ENCODE assay signal across 24 mouse cellular contexts in the genomic region with DNA sequence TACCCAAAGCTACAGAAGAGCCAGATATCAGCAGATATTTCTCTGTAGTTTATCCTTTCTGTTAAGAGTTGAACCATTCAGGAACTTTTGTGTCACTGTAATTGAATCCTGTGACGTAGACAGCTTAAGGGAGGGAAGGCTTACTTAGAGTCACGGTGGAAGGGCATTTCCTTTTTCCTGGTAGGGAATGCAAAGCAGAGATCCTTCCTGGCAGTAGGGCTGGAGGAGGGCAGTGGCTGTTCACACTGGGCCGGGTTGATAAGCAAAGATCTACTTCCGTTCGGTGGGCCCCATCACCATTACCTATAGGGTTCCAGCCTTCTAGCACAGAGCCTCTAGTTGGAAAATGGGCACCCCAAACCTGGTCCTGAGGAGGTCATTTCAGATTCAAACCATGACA.
A peak's percentile ranks its signal among the peaks of the same experiment; 100 is the strongest.
DNase-seq lines count a peak whose midpoint lies in the region; ATAC-seq and TF ChIP-seq lines count a peak whose summit lies in the region.
"Had no signal": no experiment of that assay in that cellular context is flagged by ENCODE, and none has a peak within 500 bp of the region (broad histone marks: within the 10 kb centered on the region; RNA-seq: fewer than 3 reads in every experiment).

No protein-coding gene starts in this region.

- no peak for TF ChIP-seq EP300 in lung, postnatal 0 days (IDR thresholded peaks at IDR 0.05)

- DNase-seq in lung, embryonic 14.5 days = peak; percentile 23
- no peak for DNase-seq in lung, postnatal 0 days (ENCODE audit: low spot score)
- no peak for DNase-seq in liver, embryonic 11.5 days (ENCODE audit: low spot score)
- DNase-seq in thymus, postnatal 0 days (ENCODE audit: low spot score) = no peak
- DNase-seq: adrenal gland, adult 2 months; adrenal gland, postnatal 25 days; cerebellum, adult 11-12 months; cerebellum, adult 8-10 months; cerebellum, postnatal 10 days; cerebellum, postnatal 36 days; embryo, embryonic 11 days; forebrain, postnatal 0 days; gastrocnemius, postnatal 25 days had no signal

- no peak overlapping the region for H3K9ac ChIP-seq in lung, embryonic 14.5 days
- H3K9ac ChIP-seq in lung, postnatal 0 days (replicated peaks; ENCODE audit: low read depth) = no peak overlapping the region
- H3K9ac ChIP-seq in intestine, embryonic 15.5 days = no peak overlapping the region
- no peak overlapping the region for H3K9ac ChIP-seq in intestine, embryonic 16.5 days (ENCODE audit: low read depth, low read length)
- H3K9ac ChIP-seq in stomach, embryonic 16.5 days (ENCODE audit: low read length) = no peak overlapping the region
- no peak overlapping the region for H3K9ac ChIP-seq in liver, embryonic 11.5 days (ENCODE audit: low read depth, low read length)
- H3K9ac ChIP-seq: embryonic facial prominence, embryonic 13.5 days; forebrain, postnatal 0 days; hindbrain, embryonic 12.5 days; hindbrain, embryonic 15.5 days had no signal

- no peaks in the 10 kb centered on the region for H3K9me3 ChIP-seq in lung, embryonic 14.5 days (ENCODE audit: low read depth, low read length)
- no peaks in the 10 kb centered on the region for H3K9me3 ChIP-seq in lung, postnatal 0 days (ENCODE audit: low read length)
- H3K9me3 ChIP-seq in intestine, embryonic 15.5 days = no peaks in the 10 kb centered on the region
- no peaks in the 10 kb centered on the region for H3K9me3 ChIP-seq in intestine, embryonic 16.5 days (ENCODE audit: control insufficient read depth, low read length)
- H3K9me3 ChIP-seq in stomach, embryonic 16.5 days (replicated peaks; ENCODE audit: control insufficient read depth, low read length) = no peaks in the 10 kb centered on the region
- H3K9me3 ChIP-seq in liver, embryonic 11.5 days (ENCODE audit: control insufficient read depth, low read length) = no peaks in the 10 kb centered on the region
- H3K9me3 ChIP-seq: embryonic facial prominence, embryonic 13.5 days; hindbrain, embryonic 12.5 days; hindbrain, embryonic 15.5 days had no signal

- H3K4me3 ChIP-seq in lung, embryonic 14.5 days (ENCODE audit: low read depth, low read length) = no peak overlapping the region
- H3K4me3 ChIP-seq in lung, postnatal 0 days (ENCODE audit: low read depth, low read length) = no peak overlapping the region
- no peak overlapping the region for H3K4me3 ChIP-seq in intestine, embryonic 15.5 days (replicated peaks)
- no peak overlapping the region for H3K4me3 ChIP-seq in intestine, embryonic 16.5 days (ENCODE audit: low read length)
- H3K4me3 ChIP-seq in stomach, embryonic 16.5 days (replicated peaks; ENCODE audit: low read length) = no peak overlapping the region
- no peak overlapping the region for H3K4me3 ChIP-seq in liver, embryonic 11.5 days (ENCODE audit: low read depth, low read length)
- H3K4me3 ChIP-seq: embryonic facial prominence, embryonic 10.5 days; embryonic facial prominence, embryonic 13.5 days; erythroblast, embryonic 14.5 days; hindbrain, embryonic 12.5 days; hindbrain, embryonic 15.5 days had no signal

- H3K27me3 ChIP-seq in lung, embryonic 14.5 days (ENCODE audit: insufficient read depth, low read length) = no peaks in the 10 kb centered on the region
- H3K27me3 ChIP-seq in lung, postnatal 0 days (replicated peaks; ENCODE audit: insufficient read depth, low read length) = no peaks in the 10 kb centered on the region
- no peaks in the 10 kb centered on the region for H3K27me3 ChIP-seq in intestine, embryonic 15.5 days (replicated peaks)
- no peaks in the 10 kb centered on the region for H3K27me3 ChIP-seq in intestine, embryonic 16.5 days (replicated peaks; ENCODE audit: control insufficient read depth, insufficient read depth, low read length)
- no peaks in the 10 kb centered on the region for H3K27me3 ChIP-seq in stomach, embryonic 16.5 days (ENCODE audit: control insufficient read depth, insufficient read depth, low read length)
- H3K27me3 ChIP-seq in liver, embryonic 11.5 days (replicated peaks; ENCODE audit: control insufficient read depth, insufficient read depth, low read length) = no peaks in the 10 kb centered on the region
- H3K27me3 ChIP-seq: hindbrain, embryonic 12.5 days; hindbrain, embryonic 15.5 days had no signal

- no peak for TF ChIP-seq CTCF in lung, embryonic 14.5 days (IDR thresholded peaks at IDR 0.05; ENCODE audit: low read depth)
- no peak for TF ChIP-seq CTCF in lung, postnatal 0 days (IDR thresholded peaks at IDR 0.05)

- H3K27ac ChIP-seq in lung, embryonic 14.5 days (ENCODE audit: low read depth) = no peak overlapping the region
- H3K27ac ChIP-seq in lung, postnatal 0 days (ENCODE audit: low read length) = no peak overlapping the region
- H3K27ac ChIP-seq in intestine, embryonic 15.5 days = no peak overlapping the region
- H3K27ac ChIP-seq in intestine, embryonic 16.5 days (ENCODE audit: low read length) = no peak overlapping the region
- peak overlapping the region; percentile 16; the same call in 1 of the 2 replicates for H3K27ac ChIP-seq in stomach, embryonic 16.5 days (ENCODE audit: low read length)
- no peak overlapping the region for H3K27ac ChIP-seq in liver, embryonic 11.5 days (ENCODE audit: low read depth, low read length)
- H3K27ac ChIP-seq: embryonic facial prominence, embryonic 10.5 days; embryonic facial prominence, embryonic 13.5 days; hindbrain, embryonic 12.5 days; hindbrain, embryonic 15.5 days had no signal

- H3K36me3 ChIP-seq in lung, embryonic 14.5 days (ENCODE audit: insufficient read depth) = no peaks in the 10 kb centered on the region
- no peaks in the 10 kb centered on the region for H3K36me3 ChIP-seq in lung, postnatal 0 days (ENCODE audit: insufficient read depth, low read length)
- H3K36me3 ChIP-seq in intestine, embryonic 15.5 days = no peaks in the 10 kb centered on the region
- H3K36me3 ChIP-seq in intestine, embryonic 16.5 days (ENCODE audit: control insufficient read depth, insufficient read depth, low read length) = no peaks in the 10 kb centered on the region
- H3K36me3 ChIP-seq in stomach, embryonic 16.5 days (ENCODE audit: control insufficient read depth, insufficient read depth, low read length) = no peaks in the 10 kb centered on the region
- H3K36me3 ChIP-seq in liver, embryonic 11.5 days (ENCODE audit: control insufficient read depth, insufficient read depth, low read length) = no peaks in the 10 kb centered on the region
- H3K36me3 ChIP-seq: embryonic facial prominence, embryonic 10.5 days; embryonic facial prominence, embryonic 13.5 days; hindbrain, embryonic 12.5 days; hindbrain, embryonic 15.5 days had no signal

- WGBS in lung, embryonic 14.5 days = 61% methylated on average over 5 of the region's 5 CpGs
- 54% methylated on average over 5 of the region's 5 CpGs for WGBS in lung, postnatal 0 days
- WGBS in intestine, embryonic 15.5 days = 50% methylated on average over 5 of the region's 5 CpGs
- 52% methylated on average over 5 of the region's 5 CpGs for WGBS in intestine, embryonic 16.5 days
- WGBS in stomach, embryonic 16.5 days = 51% methylated on average over 5 of the region's 5 CpGs
- WGBS in liver, embryonic 11.5 days = 43% methylated on average over 5 of the region's 5 CpGs

- H3K4me2 ChIP-seq in lung, embryonic 14.5 days = no peak overlapping the region
- no peak overlapping the region for H3K4me2 ChIP-seq in lung, postnatal 0 days (replicated peaks; ENCODE audit: low read depth, low read length)
- H3K4me2 ChIP-seq in intestine, embryonic 15.5 days (replicated peaks) = no peak overlapping the region
- H3K4me2 ChIP-seq in intestine, embryonic 16.5 days (ENCODE audit: low read depth, low read length) = no peak overlapping the region
- H3K4me2 ChIP-seq in stomach, embryonic 16.5 days (ENCODE audit: low read depth, low read length) = no peak overlapping the region
- H3K4me2 ChIP-seq in liver, embryonic 11.5 days = no peak overlapping the region
- H3K4me2 ChIP-seq: embryonic facial prominence, embryonic 13.5 days; heart, embryonic 11.5 days; hindbrain, embryonic 12.5 days; hindbrain, embryonic 15.5 days had no signal

- no peak for ATAC-seq in lung, embryonic 14.5 days (ENCODE audit: insufficient read depth)
- no peak for ATAC-seq in lung, postnatal 0 days
- peak; percentile 9; the same call in 1 of the 2 replicates for ATAC-seq in intestine, embryonic 15.5 days
- peak; percentile 17; the same call in 1 of the 2 replicates for ATAC-seq in intestine, embryonic 16.5 days
- ATAC-seq in stomach, embryonic 16.5 days (ENCODE audit: insufficient read depth, low FRiP score) = peak; percentile 26; the same call in 1 of the 2 replicates
- no peak for ATAC-seq in liver, embryonic 11.5 days (replicated peaks; ENCODE audit: low FRiP score)
- ATAC-seq: CD4-positive, CD25-positive, alpha-beta regulatory T cell, adult 4 months; forebrain, embryonic 14.5 days; forebrain, postnatal 0 days had no signal

- peaks cover under 1% of the 10 kb centered on the region; the same call in 1 of the 2 replicates for H3K4me1 ChIP-seq in lung, embryonic 14.5 days (ENCODE audit: insufficient read depth)
- no peaks in the 10 kb centered on the region for H3K4me1 ChIP-seq in lung, postnatal 0 days (ENCODE audit: insufficient read depth, low read depth, low read length)
- peaks cover 3% of the 10 kb centered on the region; the same call in 1 of the 2 replicates for H3K4me1 ChIP-seq in intestine, embryonic 15.5 days (replicated peaks)
- H3K4me1 ChIP-seq in intestine, embryonic 16.5 days (ENCODE audit: control insufficient read depth, insufficient read depth, low read length) = peaks cover 8% of the 10 kb centered on the region
- H3K4me1 ChIP-seq in stomach, embryonic 16.5 days (ENCODE audit: control insufficient read depth, insufficient read depth, low read length) = peaks cover 6% of the 10 kb centered on the region; the same call in 1 of the 2 replicates
- H3K4me1 ChIP-seq in liver, embryonic 11.5 days (replicated peaks; ENCODE audit: control insufficient read depth, insufficient read depth, low read length) = 0 out of 2 replicates have a peak, but pooled peaks cover 2% of the 10 kb centered on the region

Comparison
In these comparisons a context has a peak if more than half of its experiments do, and no peak if none do; other contexts are left out.
1. ATAC-seq: peak in intestine, embryonic 15.5 days (single experiment), intestine, embryonic 16.5 days (single experiment) and stomach, embryonic 16.5 days (single experiment); none in lung, embryonic 14.5 days (single experiment), lung, postnatal 0 days (single experiment) and liver, embryonic 11.5 days (single experiment).